Mouse (Mus musculus) forebrain, postnatal 0 days (tissue): ENCODE results near the gene Cd247. TPM values are rescaled to one million over a fixed set of nuclear protein-coding genes. Genes with fewer than 3 reads are reported as not detected.

Experiments
- ATAC-seq: fragments of 200-750 bp; cut with Nextera tagmentation; 2 replicates; pipeline ENCODE4 v1.8.0; 2017; ENCODE audit warnings: mild to moderate bottlenecking, moderate library complexity
- DNase-seq: peaks from one replicate; pipeline ENCODE4 v3.0.0-alpha.2; 2015
- H3K27ac ChIP-seq: fragments of 300-500 bp; sonication (generic); 2 replicates; pipeline ENCODE4 v1.5.1; 2014; ENCODE audit warnings: low read depth, mild to moderate bottlenecking, antibody characterized with exemption, low read length, moderate library complexity, mixed read lengths
- H3K27me3 ChIP-seq: fragments of 300-500 bp; sonication (generic); 2 replicates; pipeline ENCODE4 v1.6.1; 2014; ENCODE audit warnings: mild to moderate bottlenecking, low read length, mixed read lengths; ENCODE audit not compliant: insufficient read depth
- H3K36me3 ChIP-seq: fragments of 300-500 bp; sonication (generic); 2 replicates; pipeline ENCODE4 v1.6.1; 2014; ENCODE audit warnings: mild to moderate bottlenecking, moderate library complexity; ENCODE audit not compliant: insufficient read depth
- H3K4me1 ChIP-seq: fragments of 300-500 bp; sonication (generic); 2 replicates; pipeline ENCODE4 v1.6.1; 2014; ENCODE audit warnings: antibody characterized with exemption; ENCODE audit not compliant: insufficient read depth
- H3K4me2 ChIP-seq: fragments of 300-500 bp; sonication (generic); 2 replicates; pipeline ENCODE4 v1.6.1; 2014; ENCODE audit warnings: low read depth, mild to moderate bottlenecking, moderate library complexity
- H3K4me3 ChIP-seq: fragments of 300-500 bp; sonication (generic); 2 replicates; pipeline ENCODE4 v1.5.1; 2014; ENCODE audit warnings: low read depth, low read length, mixed read lengths
- H3K9ac ChIP-seq: fragments of 300-500 bp; sonication (generic); 2 replicates; pipeline ENCODE4 v1.6.1; 2014; ENCODE audit warnings: mild to moderate bottlenecking
- H3K9me3 ChIP-seq: fragments of 300-500 bp; sonication (generic); 2 replicates; pipeline ENCODE4 v1.6.1; 2016; ENCODE audit warnings: low read length
- CTCF ChIP-seq: sonication (generic); IDR thresholded peaks from 2 replicates; pipeline ENCODE4 v1.5.1; 2016; ENCODE audit warnings: antibody characterized with exemption, control low read depth, low read depth
- WGBS: fragments of 180-500 bp; shearing (Covaris S2); extraction: QIAGEN DNeasy Blood & Tissue Kit; methylation state at CpG from one replicate; pipeline ENCODE4 v1.1.7; 2014; 5-methylcytosine and 5-hydroxymethylcytosine counted together
- polyA plus RNA-seq: library from polyadenylated mRNA; unstranded; fragments of >200 nt; fragmentation: Nextera tagmentation; extraction: Ambion mirVana; gene quantifications from 2 replicates; pipeline ENCODE4 v1.2.1, GENCODE M21; 2015
- total RNA-seq: library from RNA; depleted of rRNA; stranded (reverse); fragments of >200 nt; gene quantifications from 2 replicates; pipeline ENCODE4 v1.2.3, GENCODE M21; 2014

Gene Cd247
- total and polyA plus RNA-seq, 2 experiments from 2014 or later, result 0.14 to 0.67 TPM

DNA sequence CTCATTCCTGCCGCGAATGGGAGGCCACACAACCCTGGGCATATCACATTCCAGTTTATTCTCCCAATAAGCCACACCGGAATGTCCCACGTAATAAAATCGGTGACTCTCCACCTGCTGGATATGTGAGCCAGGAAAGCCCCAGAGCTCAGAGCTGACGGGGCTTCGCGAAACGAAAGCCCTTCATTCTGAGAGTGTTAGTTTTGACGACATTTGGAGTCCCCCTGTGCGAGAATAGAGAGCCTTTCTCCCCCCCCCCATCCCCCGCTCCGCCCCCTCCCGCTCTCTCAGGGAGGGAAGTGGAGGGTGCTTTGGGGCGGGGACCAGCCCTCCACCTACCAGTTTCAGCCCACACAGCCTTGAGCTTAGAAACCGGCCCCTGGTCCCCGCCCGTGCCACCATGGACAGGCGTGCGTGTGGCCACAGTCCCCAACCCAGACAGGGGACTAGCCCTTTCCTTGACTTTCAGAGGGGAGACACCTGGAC lies 56.0 kb downstream of the Cd247 start:
- no peaks in the 10 kb centered on the region for H3K9me3 ChIP-seq
- peak overlapping the region; percentile 58 for H3K9ac ChIP-seq
- peak overlapping the region; percentile 48 for H3K4me3 ChIP-seq
- 2% methylated on average over 20 of the region's 20 CpGs for WGBS
- H3K4me1 ChIP-seq, result peaks cover 12% of the 10 kb centered on the region
- H3K27me3 ChIP-seq, result no peaks in the 10 kb centered on the region; the same call in none of the 2 replicates
- H3K27ac ChIP-seq, result no peak overlapping the region
- ATAC-seq, result peak; percentile 66
- peak overlapping the region; percentile 100 for H3K4me2 ChIP-seq
- no peak for TF ChIP-seq CTCF
- DNase-seq, result peak; percentile 40
- H3K36me3 ChIP-seq, result no peaks in the 10 kb centered on the region

DNA sequence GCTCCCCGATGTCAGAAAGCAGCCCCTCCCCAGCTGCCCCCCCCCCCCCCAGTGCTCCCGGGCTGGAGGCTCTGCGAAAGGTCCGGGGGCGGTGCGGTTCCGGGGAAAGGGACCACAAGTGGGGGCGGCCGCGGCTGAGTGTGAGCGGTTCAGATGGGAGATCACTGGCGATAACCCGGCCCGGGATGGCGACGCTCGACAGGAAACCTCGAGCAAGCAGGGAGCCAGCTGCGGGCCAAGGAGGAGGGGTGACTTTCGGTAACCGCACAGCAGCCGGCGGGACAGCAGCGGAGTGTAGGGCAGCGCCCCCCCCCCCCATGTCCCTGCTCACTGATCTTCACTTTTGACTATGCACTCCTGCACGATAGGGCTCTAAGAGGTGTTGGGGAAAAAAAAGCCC lies 56.5 kb downstream of the Cd247 start:
- no peak for DNase-seq
- no peaks in the 10 kb centered on the region for H3K36me3 ChIP-seq
- no peaks in the 10 kb centered on the region; the same call in none of the 2 replicates for H3K27me3 ChIP-seq
- H3K4me2 ChIP-seq, result peak overlapping the region; percentile 100
- H3K9ac ChIP-seq, result peak overlapping the region; percentile 58
- peaks cover 12% of the 10 kb centered on the region for H3K4me1 ChIP-seq
- ATAC-seq, result peak; percentile 23; the same call in 1 of the 2 replicates
- WGBS, result 3% methylated on average over 26 of the region's 26 CpGs
- TF ChIP-seq CTCF, result no peak
- no peaks in the 10 kb centered on the region for H3K9me3 ChIP-seq
- no peak overlapping the region for H3K27ac ChIP-seq
- H3K4me3 ChIP-seq, result peak overlapping the region; percentile 48

DNA sequence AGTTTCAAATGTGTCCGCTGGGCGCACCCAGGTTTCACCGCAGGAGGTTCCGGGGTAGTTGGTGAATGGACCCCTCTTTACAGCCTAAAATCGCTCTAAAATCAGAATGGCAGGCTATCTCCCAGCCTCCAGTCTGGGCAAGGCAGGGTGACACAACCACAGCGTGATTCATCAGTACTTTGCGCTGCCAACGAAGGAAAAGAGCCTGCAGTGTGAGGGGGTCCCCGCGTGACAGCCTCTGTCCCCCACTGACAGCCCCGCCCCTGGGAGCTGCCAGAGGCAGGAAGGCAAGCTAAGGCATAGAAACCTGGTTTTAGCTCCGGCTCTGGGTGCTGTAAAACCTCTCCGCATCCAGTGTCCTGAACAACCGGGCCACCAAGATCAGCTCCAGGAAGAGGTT lies 56.9 kb downstream of the Cd247 start:
- Histone ChIP-seq H3K27me3 (no peaks in the 10 kb centered on the region; the same call in 1 of the 2 replicates), H3K27ac (no peak overlapping the region), H3K9ac (peak overlapping the region; percentile 58), H3K4me3 (peak overlapping the region; percentile 48), H3K9me3 (no peaks in the 10 kb centered on the region), H3K4me1 (peaks cover 12% of the 10 kb centered on the region), H3K4me2 (peak overlapping the region; percentile 100), H3K36me3 (no peaks in the 10 kb centered on the region)
- TF ChIP-seq CTCF, result 0 out of 2 replicates have a peak, but pooled peaks have one; percentile 9
- peak; percentile 27 for DNase-seq
- 12% methylated on average over 14 of the region's 14 CpGs for WGBS
- ATAC-seq, result peak; percentile 47; the same call in 1 of the 2 replicates

DNA sequence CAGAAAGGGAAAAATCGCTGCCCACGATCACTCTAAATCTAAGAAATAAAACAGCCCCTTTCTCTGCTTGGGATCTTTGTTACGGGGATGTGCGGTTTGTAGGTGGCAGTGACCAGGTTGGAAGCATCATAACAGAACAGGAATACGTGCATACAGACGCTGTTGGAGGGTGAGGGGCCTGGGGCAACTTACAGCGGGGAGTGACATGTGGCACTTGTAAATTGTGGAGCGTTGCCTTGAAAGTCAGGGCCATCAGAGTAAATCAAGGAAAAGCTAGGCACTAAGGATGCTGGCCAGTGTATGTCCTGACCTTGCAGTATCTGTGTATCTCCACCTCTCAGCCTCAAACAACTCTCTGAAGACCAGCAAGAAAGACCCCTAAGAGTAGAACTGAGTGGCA lies 59.9 kb downstream of the Cd247 start:
- Histone ChIP-seq H3K27me3 (no peaks in the 10 kb centered on the region; the same call in 1 of the 2 replicates), H3K4me3 (no peak overlapping the region), H3K27ac (no peak overlapping the region), H3K9me3 (no peaks in the 10 kb centered on the region), H3K4me2 (no peak overlapping the region), H3K36me3 (no peaks in the 10 kb centered on the region), H3K9ac (no peak overlapping the region), H3K4me1 (peaks cover 4% of the 10 kb centered on the region; the same call in 1 of the 2 replicates)
- no peak for ATAC-seq
- no peak for TF ChIP-seq CTCF
- 90% methylated on average over 8 of the region's 8 CpGs for WGBS
- DNase-seq, result no peak

DNA sequence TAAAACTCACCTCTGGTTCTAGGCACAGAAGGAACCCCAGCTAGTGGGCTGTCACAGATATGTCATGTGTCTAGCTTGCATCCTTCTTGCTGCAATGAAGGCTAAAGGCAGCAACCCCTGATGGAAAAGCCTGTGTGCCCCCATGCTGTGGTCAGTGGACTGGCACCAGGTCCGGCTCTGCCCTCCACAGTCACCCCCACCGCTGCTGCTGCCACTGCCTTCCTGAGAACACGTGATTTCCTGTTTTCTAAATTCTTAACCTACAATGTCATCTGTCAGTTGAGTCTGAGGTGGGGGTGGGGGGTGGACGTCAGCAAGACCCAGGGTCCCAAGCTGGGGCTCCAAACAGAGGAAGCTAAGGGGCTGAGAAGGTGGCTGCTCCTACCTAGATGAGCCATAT lies 60.4 kb downstream of the Cd247 start:
- WGBS, result 88% methylated on average over 4 of the region's 4 CpGs
- Histone ChIP-seq H3K9ac (no peak overlapping the region), H3K4me3 (no peak overlapping the region), H3K27ac (no peak overlapping the region), H3K27me3 (no peaks in the 10 kb centered on the region; the same call in 1 of the 2 replicates), H3K36me3 (no peaks in the 10 kb centered on the region), H3K9me3 (no peaks in the 10 kb centered on the region), H3K4me1 (peaks cover 4% of the 10 kb centered on the region; the same call in 1 of the 2 replicates), H3K4me2 (no peak overlapping the region)
- TF ChIP-seq CTCF, result no peak
- DNase-seq (no peak), ATAC-seq (no peak)

DNA sequence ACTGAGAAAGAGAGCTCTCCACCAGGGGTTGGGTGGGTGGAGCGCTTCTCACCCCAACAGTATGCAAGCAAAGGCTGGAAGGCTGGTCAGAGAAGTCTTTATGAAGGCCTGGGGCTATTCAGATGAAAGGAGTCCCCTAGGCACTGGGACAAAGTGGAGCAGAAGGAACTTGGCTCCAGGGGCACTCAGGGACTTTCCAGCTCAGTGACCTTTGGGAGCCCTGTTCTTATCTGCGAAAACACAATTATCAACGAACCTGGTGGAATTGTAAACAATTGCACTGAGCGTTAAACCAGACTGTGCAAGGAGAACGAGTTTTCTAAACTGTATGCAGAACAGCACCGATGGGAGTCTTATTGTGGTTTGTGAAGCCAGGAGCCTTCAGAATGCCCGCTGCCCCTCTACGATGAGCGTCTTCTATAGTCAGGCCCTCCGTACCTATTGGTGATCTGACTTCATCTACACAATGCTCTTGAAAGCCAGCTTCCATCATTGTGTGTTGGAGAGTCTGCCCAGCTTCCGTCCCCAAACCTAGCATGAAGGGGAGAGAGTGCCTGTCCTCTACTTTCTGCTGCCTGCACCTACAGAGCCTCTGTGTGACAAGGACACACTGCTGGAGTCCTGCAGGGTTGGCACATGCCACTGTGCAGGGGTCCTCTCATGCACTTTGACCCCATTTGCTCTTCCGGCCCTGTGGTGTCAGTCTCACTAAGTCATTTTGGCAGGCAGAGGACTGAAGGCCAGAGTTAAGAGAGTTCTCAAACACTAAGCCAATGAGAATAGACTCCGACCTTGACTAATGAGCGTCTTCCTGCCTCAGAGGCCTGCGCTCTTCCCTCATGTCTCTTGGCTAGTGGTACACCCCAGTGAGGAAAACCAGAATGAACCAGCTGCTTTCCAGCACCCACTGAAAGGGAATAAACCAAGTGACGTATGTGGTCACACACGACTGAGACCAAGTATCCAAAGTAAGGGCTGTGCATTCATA lies 61.3 kb downstream of the Cd247 start:
- no peak for DNase-seq
- no peaks in the 10 kb centered on the region for H3K36me3 ChIP-seq
- WGBS, result 86% methylated on average over 17 of the region's 17 CpGs
- H3K4me1 ChIP-seq, result no peaks in the 10 kb centered on the region
- H3K4me3 ChIP-seq, result no peak overlapping the region
- no peaks in the 10 kb centered on the region for H3K9me3 ChIP-seq
- H3K27me3 ChIP-seq, result no peaks in the 10 kb centered on the region
- TF ChIP-seq CTCF, result no peak
- no peak for ATAC-seq
- no peak overlapping the region for H3K27ac ChIP-seq
- no peak overlapping the region for H3K4me2 ChIP-seq
- H3K9ac ChIP-seq, result no peak overlapping the region

GRCm38 (mm10) chr1:165852131-165852530 lies 63.6 kb downstream of the Cd247 start:
- 33% methylated on average over 5 of the region's 5 CpGs for WGBS
- Histone ChIP-seq H3K4me3 (no peak overlapping the region), H3K4me2 (no peak overlapping the region), H3K27ac (no peak overlapping the region), H3K4me1 (no peaks in the 10 kb centered on the region), H3K36me3 (no peaks in the 10 kb centered on the region), H3K9me3 (no peaks in the 10 kb centered on the region), H3K27me3 (no peaks in the 10 kb centered on the region), H3K9ac (no peak overlapping the region)
- TF ChIP-seq CTCF, result no peak
- DNase-seq, result no peak
- ATAC-seq, result peak; percentile 8; the same call in 1 of the 2 replicates
